Mouse (Mus musculus) intestine, embryonic 14.5 days (tissue): ENCODE measurements around the gene Olfr1351. TPM values are rescaled to one million over a fixed set of nuclear protein-coding genes. Genes with fewer than 3 reads are reported as not detected.
"Not testable (repeated sequence)": the region's sequence is repeated elsewhere in the genome, so short reads cannot be mapped to it uniquely, and the experiment has no call there.

ENCODE experiments used
- ATAC-seq: fragments of 200-750 bp; cut with Nextera tagmentation; replicated peaks from 2 replicates; pipeline ENCODE4 v1.8.0; 2017; ENCODE audit warnings: low read depth, moderate number of reproducible peaks, moderate TSS enrichment, moderate library complexity; ENCODE audit not compliant: low FRiP score, low TSS enrichment
- DNase-seq: peaks from one replicate; pipeline ENCODE4 v3.0.0-alpha.2; 2018; ENCODE audit warnings: low spot score
- H3K27ac ChIP-seq: fragments of 300-500 bp; sonication (generic); 2 replicates; pipeline ENCODE4 v1.5.1; 2014; ENCODE audit warnings: low read depth, mild to moderate bottlenecking, control low read depth
- H3K27me3 ChIP-seq: fragments of 300-500 bp; sonication (generic); replicated peaks from 2 replicates; pipeline ENCODE4 v1.6.1; 2014; ENCODE audit warnings: low read length, control low read depth; ENCODE audit not compliant: control insufficient read depth, insufficient read depth
- H3K36me3 ChIP-seq: fragments of 300-500 bp; sonication (generic); 2 replicates; pipeline ENCODE4 v1.6.1; 2014; ENCODE audit warnings: low read length, control low read depth; ENCODE audit not compliant: control insufficient read depth, insufficient read depth
- H3K4me1 ChIP-seq: fragments of 300-500 bp; sonication (generic); replicated peaks from 2 replicates; pipeline ENCODE4 v1.6.1; 2014; ENCODE audit warnings: low read length, control low read depth, mixed read lengths; ENCODE audit not compliant: control insufficient read depth, insufficient read depth
- H3K4me2 ChIP-seq: fragments of 300-500 bp; sonication (generic); 2 replicates; pipeline ENCODE4 v1.6.1; 2014; ENCODE audit warnings: low read length
- H3K4me3 ChIP-seq: fragments of 300-500 bp; sonication (generic); 2 replicates; pipeline ENCODE4 v1.5.1; 2014; ENCODE audit warnings: low read depth, low read length, control low read depth, mixed read lengths
- H3K9ac ChIP-seq: fragments of 300-500 bp; sonication (generic); 2 replicates; pipeline ENCODE4 v1.6.1; 2014; ENCODE audit warnings: mild to moderate bottlenecking, low read length
- H3K9me3 ChIP-seq: fragments of 300-500 bp; sonication (generic); 2 replicates; pipeline ENCODE4 v1.6.1; 2016; ENCODE audit warnings: low read length, control low read depth; ENCODE audit not compliant: control insufficient read depth
- WGBS: fragments of 180-500 bp; shearing (Covaris S2); extraction: QIAGEN DNeasy Blood & Tissue Kit; methylation state at CpG from one replicate; pipeline ENCODE4 v1.1.7; 2014; 5-methylcytosine and 5-hydroxymethylcytosine counted together
- polyA plus RNA-seq: library from polyadenylated mRNA; unstranded; fragments of >200 nt; fragmentation: Nextera tagmentation; extraction: Ambion mirVana; gene quantifications from 2 replicates; pipeline ENCODE4 v1.2.1, GENCODE M21; 2014

Olfr1351 gene
- not detected in 2 replicates for polyA plus RNA-seq

DNA sequence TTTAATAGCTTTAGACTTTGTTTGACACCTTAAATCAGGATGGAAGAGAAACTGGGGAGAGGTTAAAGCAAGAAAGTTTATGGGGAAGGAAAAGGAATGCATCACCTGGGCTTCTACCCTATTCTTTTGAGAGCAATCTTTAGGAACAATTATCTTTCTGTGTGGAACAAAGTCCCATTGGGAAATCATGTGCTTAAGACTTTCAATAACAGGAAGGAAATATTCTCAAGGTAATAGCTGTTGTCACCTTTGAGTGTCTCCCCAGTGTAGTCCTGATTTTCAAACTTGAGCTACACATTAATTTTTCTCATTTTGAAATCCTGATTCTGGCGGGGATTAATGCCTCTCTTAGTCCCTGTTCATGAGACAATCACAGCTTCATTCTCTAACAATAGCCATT is at the start of gene Olfr1351:
Gene Olfr1351, plus strand, starts transcription at position 301 of the 400 bp plus-strand sequence.
- 73% methylated on average over 1 of the region's 1 CpGs for WGBS
- H3K9me3 ChIP-seq: no peaks in the 10 kb centered on the region
- no peak within 1 kb of the TSS for H3K4me2 ChIP-seq
- H3K27me3 ChIP-seq: no peaks in the 10 kb centered on the region
- H3K36me3 ChIP-seq: no peaks in the 10 kb centered on the region
- ATAC-seq (no peak), DNase-seq (no peak)
- no peak within 1 kb of the TSS for H3K27ac ChIP-seq
- no peak within 1 kb of the TSS for H3K9ac ChIP-seq
- H3K4me1 ChIP-seq: no peaks in the 10 kb centered on the region
- H3K4me3 ChIP-seq: no peak within 1 kb of the TSS

DNA sequence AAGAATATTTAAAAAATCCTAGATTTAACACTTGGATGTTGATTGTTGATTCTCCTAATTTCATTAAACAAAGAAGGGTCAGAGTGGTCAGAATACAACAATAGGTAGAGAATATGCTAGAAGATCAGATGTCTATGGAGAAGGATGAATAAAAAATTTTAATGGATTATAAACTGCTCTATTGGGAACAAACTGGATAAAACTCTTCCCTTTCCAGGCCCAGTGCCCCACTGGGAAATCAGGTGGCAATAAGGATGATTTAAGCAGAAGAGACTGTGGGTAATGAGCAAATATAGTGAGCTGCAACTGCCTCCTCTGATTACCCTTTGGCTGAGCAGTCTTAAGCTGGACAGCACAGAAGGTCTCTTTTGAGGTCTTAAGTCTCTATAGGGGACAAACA is 49.3 kb upstream of the Olfr1351 start, which contains the start of gene Olfr1353:
Gene Olfr1353, plus strand, starts transcription at position 301 of the 400 bp plus-strand sequence.
- not testable (repeated sequence) for DNase-seq, ATAC-seq, H3K9me3 ChIP-seq, H3K36me3 ChIP-seq, H3K9ac ChIP-seq, H3K4me3 ChIP-seq, H3K4me2 ChIP-seq, H3K27me3 ChIP-seq, H3K4me1 ChIP-seq, H3K27ac ChIP-seq

DNA sequence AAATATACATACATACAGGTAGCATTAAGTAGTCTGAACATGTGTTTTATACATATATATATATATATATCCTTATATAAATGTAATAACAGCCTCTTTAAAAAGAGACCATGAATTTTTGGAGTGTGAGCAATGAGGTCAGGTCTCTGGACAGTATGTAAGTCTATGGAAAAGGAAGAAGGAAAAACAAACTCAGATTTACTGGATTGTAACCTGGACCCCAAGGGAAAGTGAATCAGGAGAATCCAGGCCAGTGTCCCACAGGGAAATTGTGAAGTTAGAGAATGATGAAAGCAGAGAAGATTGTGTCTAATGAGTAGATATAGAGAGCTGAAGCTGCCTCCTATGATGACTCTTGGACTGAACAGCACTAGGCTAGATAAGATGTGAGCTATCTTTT is 31.5 kb upstream of the Olfr1351 start, which contains the start of gene Olfr1352:
Gene Olfr1352, plus strand, starts transcription at position 301 of the 400 bp plus-strand sequence.
- no peak within 1 kb of the TSS for H3K4me2 ChIP-seq
- H3K9me3 ChIP-seq: no peaks in the 10 kb centered on the region
- H3K27me3 ChIP-seq: no peaks in the 10 kb centered on the region
- H3K4me3 ChIP-seq: no peak within 1 kb of the TSS
- H3K27ac ChIP-seq: no peak within 1 kb of the TSS
- H3K4me1 ChIP-seq: no peaks in the 10 kb centered on the region
- ATAC-seq: no peak
- H3K9ac ChIP-seq: no peak within 1 kb of the TSS
- no peak for DNase-seq
- H3K36me3 ChIP-seq: no peaks in the 10 kb centered on the region

DNA sequence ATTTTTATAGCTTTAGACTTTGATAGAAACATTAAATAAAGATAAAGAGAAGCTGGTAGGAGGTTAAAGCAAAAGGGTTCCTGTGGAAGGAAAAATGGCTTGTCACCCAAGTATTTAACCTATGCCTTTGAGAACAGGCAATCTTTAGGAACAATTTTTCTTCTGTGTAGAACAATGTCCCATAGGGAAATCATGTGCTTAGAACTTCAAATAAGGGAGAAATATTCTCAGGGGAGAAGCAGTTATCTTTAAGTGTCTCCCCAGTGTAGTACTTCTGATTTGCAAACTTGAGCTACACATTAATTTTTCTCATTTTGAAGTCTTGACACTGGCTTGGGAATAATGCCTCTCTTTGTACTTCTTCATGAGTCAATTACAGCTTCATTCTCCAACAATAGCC is 16.2 kb downstream of the Olfr1351 start, which contains the start of gene Olfr57:
Gene Olfr57, plus strand, starts transcription at position 301 of the 400 bp plus-strand sequence.
- no peak within 1 kb of the TSS for H3K9ac ChIP-seq
- no peak for DNase-seq

DNA sequence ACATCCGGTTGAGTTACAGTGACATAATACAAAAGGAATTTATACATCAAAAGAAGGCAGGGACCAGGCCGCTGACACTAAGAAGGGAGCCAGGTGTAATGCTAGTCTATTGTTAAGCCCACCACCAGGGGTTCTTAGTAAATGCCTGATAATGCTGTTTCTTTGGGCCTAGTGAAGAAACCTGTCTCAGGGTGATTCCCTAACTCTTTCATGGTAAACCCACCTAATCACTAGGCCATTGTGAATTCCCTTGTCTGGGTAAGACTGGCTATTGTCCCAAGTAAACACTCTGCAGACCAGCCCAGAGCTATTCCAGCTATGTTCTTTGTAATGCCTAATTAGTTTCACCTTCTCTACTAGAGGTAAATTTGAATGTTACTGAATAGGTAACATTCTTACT is 30.2 kb downstream of the Olfr1351 start:
- not testable (repeated sequence) for H3K4me1 ChIP-seq, DNase-seq, H3K27ac ChIP-seq, H3K4me3 ChIP-seq, ATAC-seq, H3K9ac ChIP-seq, H3K27me3 ChIP-seq, H3K9me3 ChIP-seq, H3K4me2 ChIP-seq, H3K36me3 ChIP-seq
- WGBS: 87% methylated on average over 2 of the region's 2 CpGs

More for the DNA sequence above, 16.2 kb downstream of the Olfr1351 start, which contains the start of gene Olfr57:
- ATAC-seq: no peak
- H3K4me2 ChIP-seq: no peak within 1 kb of the TSS
- no peaks in the 10 kb centered on the region for H3K27me3 ChIP-seq
- no peak within 1 kb of the TSS for H3K4me3 ChIP-seq
- H3K27ac ChIP-seq: no peak within 1 kb of the TSS
- no peaks in the 10 kb centered on the region for H3K9me3 ChIP-seq
- no peaks in the 10 kb centered on the region for H3K4me1 ChIP-seq
- H3K36me3 ChIP-seq: no peaks in the 10 kb centered on the region

DNA sequence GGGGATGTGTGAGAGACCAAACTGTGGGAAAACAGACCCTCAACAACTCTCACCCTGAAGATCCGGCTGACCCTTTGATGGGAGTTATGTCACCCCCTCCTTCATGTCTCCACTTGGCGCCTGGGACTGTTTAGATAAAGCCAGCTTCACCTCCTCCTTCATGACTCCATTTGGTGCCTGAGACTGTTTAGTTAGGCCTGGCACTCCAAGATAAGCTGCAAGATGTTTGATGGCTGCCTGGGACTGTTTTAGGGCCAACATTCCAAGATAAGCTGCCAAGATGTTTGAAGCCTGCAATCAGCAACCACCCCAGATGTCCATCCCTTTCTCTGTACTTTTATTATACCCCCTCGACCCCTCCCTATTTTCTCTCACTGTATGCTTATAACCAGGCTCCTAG is 45.1 kb downstream of the Olfr1351 start:
- not testable (repeated sequence) for H3K27ac ChIP-seq, H3K36me3 ChIP-seq, H3K9ac ChIP-seq, ATAC-seq, H3K4me1 ChIP-seq, DNase-seq, H3K4me3 ChIP-seq, H3K4me2 ChIP-seq, H3K27me3 ChIP-seq
- peaks cover 11% of the 10 kb centered on the region for H3K9me3 ChIP-seq
- WGBS: 60% methylated on average over 3 of the region's 3 CpGs

Other genes with a start within 250 kb of the Olfr1351 start
- 1.1 and 1.2 TPM in 2 replicates for gene Slc1a6, start 232.0 kb upstream of the Olfr1351 start, polyA plus RNA-seq
- gene Olfr1356, start 160.3 kb upstream of the Olfr1351 start, polyA plus RNA-seq: not detected in 2 replicates
- not detected in 2 replicates for gene Olfr1355, start 136.9 kb upstream of the Olfr1351 start, polyA plus RNA-seq
- gene Olfr1354, start 99.3 kb upstream of the Olfr1351 start, polyA plus RNA-seq: not detected in 2 replicates
- not detected in 2 replicates for gene Olfr8, start 61.8 kb upstream of the Olfr1351 start, polyA plus RNA-seq
- not detected in 2 replicates for gene Olfr1353, start 49.2 kb upstream of the Olfr1351 start, polyA plus RNA-seq
- not detected in 2 replicates for gene Olfr1352, start 31.4 kb upstream of the Olfr1351 start, polyA plus RNA-seq
- gene Olfr57, start 16.3 kb downstream of the Olfr1351 start, polyA plus RNA-seq: not detected in 2 replicates
- 27.2 and 32.8 TPM in 2 replicates for gene 2610008E11Rik, start 85.1 kb downstream of the Olfr1351 start, polyA plus RNA-seq
- not detected in 2 replicates for gene Vmn2r80, start 136.3 kb downstream of the Olfr1351 start, polyA plus RNA-seq
- gene Vmn2r81, start 235.2 kb downstream of the Olfr1351 start, polyA plus RNA-seq: not detected in 2 replicates